Mouse (Mus musculus): Measurements from ENCODE around the gene Tmigd3. TPM values are rescaled to one million over a fixed set of nuclear protein-coding genes. Genes with fewer than 3 reads are reported as not detected.

Gene Tmigd3
- polyA plus RNA-seq, 1 experiment = 1.1 TPM

DNA sequence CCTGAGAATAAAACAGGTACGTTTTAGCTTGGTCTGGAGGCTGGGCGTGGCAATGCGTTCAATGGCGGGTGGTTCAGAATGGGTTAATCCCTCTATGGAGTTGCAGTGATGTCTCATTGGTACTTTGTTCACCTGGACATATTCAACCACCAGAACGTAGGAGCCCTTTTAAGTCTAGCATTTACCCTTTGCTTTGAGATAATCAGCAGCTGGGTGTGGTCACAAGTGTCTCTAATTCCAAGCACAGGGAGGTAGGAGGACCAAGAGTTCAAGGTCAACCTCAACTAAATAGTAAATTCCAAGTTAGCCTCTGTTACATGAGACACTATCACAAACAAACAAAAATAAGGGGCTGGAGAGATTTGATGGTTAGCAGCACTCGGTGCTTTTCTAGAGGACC, 58.1 kb downstream of the Tmigd3 start:
- Histone ChIP-seq H3K4me1 (ENCODE audit: control insufficient read depth, insufficient read depth, insufficient read length) (peaks cover 11% of the 10 kb centered on the region; the same call in 1 of the 2 replicates), H3K27ac (ENCODE audit: insufficient read depth, low read length) (peak overlapping the region; percentile 61; the same call in 1 of the 2 replicates), H3K4me3 (ENCODE audit: extremely low read depth, insufficient read depth, insufficient read length) (no peak overlapping the region), H3K36me3 (ENCODE audit: control insufficient read depth, insufficient read depth, low read length) (no peaks in the 10 kb centered on the region), H3K27me3 (ENCODE audit: control insufficient read depth, insufficient read depth, low read length) (no peaks in the 10 kb centered on the region)
- WGBS = 87% methylated on average over 6 of the region's 6 CpGs
- DNase-seq (ENCODE audit: low read depth in 1 of 2, low spot score in 2 of 2) = no peak
- TF ChIP-seq CTCF (IDR thresholded peaks at IDR 0.05; ENCODE audit: extremely low read depth, insufficient read depth, insufficient read length, insufficient replicate concordance) (no peak), POLR2A (IDR thresholded peaks at IDR 0.05; ENCODE audit: low read depth, low read length) (no peak)

DNA sequence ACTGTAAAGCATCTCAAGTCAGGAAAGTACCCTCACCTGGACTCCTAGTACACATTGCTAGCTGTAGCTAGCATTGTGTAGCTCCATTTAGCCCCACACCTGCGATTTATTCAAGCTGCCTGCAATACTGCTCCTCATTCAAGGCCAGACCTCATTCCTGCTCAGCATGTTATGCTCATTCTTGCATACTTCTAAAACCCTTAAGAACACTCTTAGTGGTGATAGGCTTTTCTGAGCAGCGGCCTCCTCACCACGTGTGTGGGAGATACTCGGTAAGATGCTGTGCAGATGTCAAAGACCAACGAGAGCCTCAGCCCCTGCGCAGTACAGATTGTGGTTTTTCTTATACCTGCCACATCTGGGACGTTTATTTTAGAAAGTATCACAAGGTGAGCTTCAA, 59.1 kb downstream of the Tmigd3 start:
- WGBS = 20% methylated on average over 7 of the region's 7 CpGs
- H3K27me3 ChIP-seq (ENCODE audit: control insufficient read depth, insufficient read depth, low read length) = no peaks in the 10 kb centered on the region

DNA sequence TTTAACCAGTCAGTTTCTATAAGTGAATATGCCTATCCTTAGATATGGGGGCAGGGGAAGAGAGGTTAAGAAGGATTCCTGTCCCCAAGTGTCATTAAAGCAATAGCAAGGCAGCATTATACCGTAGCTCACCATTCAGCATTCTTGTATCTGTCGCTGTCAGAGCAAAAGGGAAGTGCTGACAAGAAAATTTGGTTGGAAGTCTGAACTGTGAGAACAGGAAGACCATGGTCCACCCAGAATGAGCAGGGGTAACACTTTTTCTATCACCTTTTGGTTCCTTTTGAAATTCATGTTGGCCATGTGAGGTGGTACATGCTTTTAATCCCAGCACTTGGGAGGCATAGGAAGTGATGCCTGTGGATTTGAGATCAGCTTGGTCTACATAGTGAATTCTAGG, 60.4 kb downstream of the Tmigd3 start:
- H3K27me3 ChIP-seq (ENCODE audit: control insufficient read depth, insufficient read depth, low read length) = no peaks in the 10 kb centered on the region
- H3K27ac ChIP-seq (ENCODE audit: insufficient read depth, low read length) = 0 out of 2 replicates have a peak overlapping the region, but pooled peaks have one; percentile 26
- 48% methylated on average over 2 of the region's 2 CpGs for WGBS
- no peaks in the 10 kb centered on the region for H3K36me3 ChIP-seq (ENCODE audit: control insufficient read depth, insufficient read depth, low read length)
- peaks cover 11% of the 10 kb centered on the region; the same call in 1 of the 2 replicates for H3K4me1 ChIP-seq (ENCODE audit: control insufficient read depth, insufficient read depth, insufficient read length)
- H3K4me3 ChIP-seq (ENCODE audit: extremely low read depth, insufficient read depth, insufficient read length) = 0 out of 2 replicates have a peak overlapping the region, but pooled peaks have one; percentile 13
- TF ChIP-seq CTCF (IDR thresholded peaks at IDR 0.05; ENCODE audit: extremely low read depth, insufficient read depth, insufficient read length, insufficient replicate concordance) = no peak
- no peak for TF ChIP-seq POLR2A (IDR thresholded peaks at IDR 0.05; ENCODE audit: low read depth, low read length)
- no peak for DNase-seq (ENCODE audit: low read depth in 1 of 2, low spot score in 2 of 2)

More for the DNA sequence above, 59.1 kb downstream of the Tmigd3 start:
- Histone ChIP-seq H3K4me1 (ENCODE audit: control insufficient read depth, insufficient read depth, insufficient read length) (peaks cover 11% of the 10 kb centered on the region; the same call in 1 of the 2 replicates), H3K27ac (ENCODE audit: insufficient read depth, low read length) (peak overlapping the region; percentile 36), H3K4me3 (ENCODE audit: extremely low read depth, insufficient read depth, insufficient read length) (no peak overlapping the region), H3K36me3 (ENCODE audit: control insufficient read depth, insufficient read depth, low read length) (no peaks in the 10 kb centered on the region)
- DNase-seq (ENCODE audit: low read depth in 1 of 2, low spot score in 2 of 2) = no peak
- TF ChIP-seq CTCF (IDR thresholded peaks at IDR 0.05; ENCODE audit: extremely low read depth, insufficient read depth, insufficient read length, insufficient replicate concordance) = no peak
- TF ChIP-seq POLR2A (IDR thresholded peaks at IDR 0.05; ENCODE audit: low read depth, low read length) = no peak

DNA sequence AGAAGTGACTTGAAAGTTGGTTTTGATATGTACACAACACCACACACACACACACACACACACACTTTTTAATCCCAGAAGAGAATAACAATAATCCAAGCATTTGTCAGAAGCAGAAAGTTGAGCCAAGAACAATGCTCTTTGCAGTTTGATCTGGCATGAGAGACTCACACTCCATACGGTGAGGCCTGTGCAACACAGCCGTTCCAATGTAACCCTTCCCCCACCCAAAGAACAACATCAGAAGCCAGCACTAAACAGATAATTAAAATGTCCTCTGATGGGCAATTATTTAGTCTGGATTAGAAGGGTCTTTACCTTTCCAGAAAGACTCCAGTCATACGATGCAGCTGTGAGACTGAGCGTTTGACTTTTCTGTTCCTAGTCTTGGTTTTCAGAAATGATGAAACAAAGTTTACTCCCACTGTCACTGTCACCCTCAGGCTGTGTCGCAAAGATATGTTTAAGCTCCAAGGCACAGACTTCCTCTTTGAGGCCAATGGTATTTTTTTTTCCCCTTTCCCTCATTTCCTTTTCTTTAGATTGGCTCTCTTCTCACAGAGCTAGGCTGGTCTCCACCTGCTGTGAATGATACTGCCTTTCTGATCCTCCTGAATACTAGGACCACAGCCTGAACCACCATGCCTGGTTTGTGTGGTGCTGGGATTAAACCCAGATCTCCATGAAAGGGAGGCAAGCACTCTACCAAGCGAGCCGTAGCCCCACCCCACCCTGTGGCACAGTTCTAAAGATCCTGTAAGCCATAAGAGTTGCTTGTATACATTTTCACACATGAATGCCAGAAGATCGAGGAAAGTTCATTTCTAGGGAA, 61.8 kb downstream of the Tmigd3 start, which contains the start of gene I830077J02Rik:
Gene I830077J02Rik (minus strand): TSS at position 425 of the 832 bp plus-strand sequence.
- DNase-seq (ENCODE audit: low read depth in 1 of 2, low spot score in 2 of 2) = no peak
- Histone ChIP-seq H3K27ac (ENCODE audit: insufficient read depth, low read length) (peak within 1 kb of the TSS; percentile 47), H3K4me1 (ENCODE audit: control insufficient read depth, insufficient read depth, insufficient read length) (peaks cover 11% of the 10 kb centered on the region; the same call in 1 of the 2 replicates), H3K27me3 (ENCODE audit: control insufficient read depth, insufficient read depth, low read length) (no peaks in the 10 kb centered on the region), H3K4me3 (ENCODE audit: extremely low read depth, insufficient read depth, insufficient read length) (peak within 1 kb of the TSS; percentile 36), H3K36me3 (ENCODE audit: control insufficient read depth, insufficient read depth, low read length) (no peaks in the 10 kb centered on the region)
- 26% methylated on average over 8 of the region's 8 CpGs for whole genome bisulfite sequencing
- TF ChIP-seq CTCF (IDR thresholded peaks at IDR 0.05; ENCODE audit: extremely low read depth, insufficient read depth, insufficient read length, insufficient replicate concordance) (no peak), POLR2A (IDR thresholded peaks at IDR 0.05; ENCODE audit: low read depth, low read length) (no peak)

DNA sequence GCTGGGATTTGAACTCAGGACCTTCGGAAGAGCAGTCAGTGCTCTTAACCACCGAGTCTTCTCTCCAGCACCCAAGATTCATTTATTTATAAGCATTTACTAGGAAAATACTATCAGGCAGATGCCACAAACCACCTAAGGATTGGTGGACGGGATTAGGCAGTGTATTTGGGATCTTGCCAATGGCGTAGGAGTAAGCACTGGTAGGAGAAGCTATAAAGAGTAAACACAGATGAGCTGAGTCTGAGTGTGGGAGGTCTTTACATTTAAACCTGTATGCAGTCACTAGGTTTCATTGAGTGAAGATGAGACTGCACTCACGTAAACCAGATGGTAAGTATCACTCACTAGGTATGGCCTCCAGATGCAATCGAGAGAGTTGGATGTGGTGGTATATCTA, 63.2 kb downstream of the Tmigd3 start:
- H3K27ac ChIP-seq (ENCODE audit: insufficient read depth, low read length) = no peak overlapping the region
- DNase-seq (ENCODE audit: low read depth in 1 of 2, low spot score in 2 of 2) = no peak
- no peaks in the 10 kb centered on the region for H3K27me3 ChIP-seq (ENCODE audit: control insufficient read depth, insufficient read depth, low read length)
- no peaks in the 10 kb centered on the region for H3K36me3 ChIP-seq (ENCODE audit: control insufficient read depth, insufficient read depth, low read length)
- H3K4me1 ChIP-seq (ENCODE audit: control insufficient read depth, insufficient read depth, insufficient read length) = peaks cover 6% of the 10 kb centered on the region; the same call in 1 of the 2 replicates
- H3K4me3 ChIP-seq (ENCODE audit: extremely low read depth, insufficient read depth, insufficient read length) = no peak overlapping the region
- WGBS = 91% methylated on average over 6 of the region's 6 CpGs
- TF ChIP-seq POLR2A (IDR thresholded peaks at IDR 0.05; ENCODE audit: low read depth, low read length) (no peak), CTCF (IDR thresholded peaks at IDR 0.05; ENCODE audit: extremely low read depth, insufficient read depth, insufficient read length, insufficient replicate concordance) (no peak)

DNA sequence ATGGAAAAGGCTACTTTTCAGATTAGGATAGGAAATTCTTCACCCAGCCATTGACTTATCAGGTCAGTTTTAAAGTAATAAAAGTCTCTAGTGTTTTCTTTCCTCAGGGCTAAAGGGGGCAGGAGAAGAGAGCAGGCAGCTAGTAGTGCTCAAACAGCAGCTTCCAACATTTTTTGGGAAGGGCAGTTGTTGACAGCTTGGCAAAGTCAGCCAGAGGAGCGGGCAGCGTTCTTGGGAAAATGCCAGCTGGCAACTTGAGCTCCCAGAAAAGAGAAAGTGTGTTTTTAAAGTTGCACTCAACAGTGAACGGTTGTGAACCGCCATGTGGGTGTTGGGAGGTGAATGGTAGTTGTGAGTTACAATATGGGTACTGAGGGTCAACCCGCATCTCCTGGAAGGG, 64.3 kb downstream of the Tmigd3 start:
- WGBS = 92% methylated on average over 5 of the region's 5 CpGs
- TF ChIP-seq CTCF (IDR thresholded peaks at IDR 0.05; ENCODE audit: extremely low read depth, insufficient read depth, insufficient read length, insufficient replicate concordance) = no peak
- TF ChIP-seq POLR2A (IDR thresholded peaks at IDR 0.05; ENCODE audit: low read depth, low read length) = no peak
- H3K4me1 ChIP-seq (ENCODE audit: control insufficient read depth, insufficient read depth, insufficient read length) = peaks cover 4% of the 10 kb centered on the region; the same call in 1 of the 2 replicates
- no peak for DNase-seq (ENCODE audit: low read depth in 1 of 2, low spot score in 2 of 2)
- H3K36me3 ChIP-seq (ENCODE audit: control insufficient read depth, insufficient read depth, low read length) = no peaks in the 10 kb centered on the region
- H3K27ac ChIP-seq (ENCODE audit: insufficient read depth, low read length) = no peak overlapping the region
- H3K4me3 ChIP-seq (ENCODE audit: extremely low read depth, insufficient read depth, insufficient read length) = no peak overlapping the region
- H3K27me3 ChIP-seq (ENCODE audit: control insufficient read depth, insufficient read depth, low read length) = no peaks in the 10 kb centered on the region
